Mouse (Mus musculus) ES-E14 (cell line): ENCODE data around the gene Grip1.

Source experiments
- HCFC1 ChIP-seq: IDR thresholded peaks from 2 replicates; pipeline ENCODE4 v1.6.1; 2012; ENCODE audit warnings: low read length, inconsistent platforms, borderline replicate concordance; ENCODE audit not compliant: insufficient read depth
- MAFK ChIP-seq: IDR thresholded peaks from 2 replicates; pipeline ENCODE4 v1.6.1; 2014; ENCODE audit warnings: mild to moderate bottlenecking, low read depth, low read length, inconsistent platforms; ENCODE audit not compliant: insufficient read depth
- ZC3H11A ChIP-seq: IDR thresholded peaks from 2 replicates; pipeline ENCODE4 v1.6.1; 2012; ENCODE audit warnings: low read depth, mild to moderate bottlenecking, inconsistent platforms, low read length, borderline replicate concordance
- ZNF384 ChIP-seq: IDR thresholded peaks from 2 replicates; pipeline ENCODE4 v1.6.1; 2012; ENCODE audit warnings: low read depth, low read length, inconsistent platforms

GRCm38 (mm10) chr10:119878331-119878730 lies 424.7 kb downstream of the Grip1 start:
- no peak for TF ChIP-seq MAFK
- no peak for TF ChIP-seq HCFC1
- no peak for TF ChIP-seq ZC3H11A
- no peak for TF ChIP-seq ZNF384
